In genomic region chr11:75460103-75460843, GRCm38 (mm10) we compare ENCODE assay signal across 8 mouse cellular contexts. TPM values are rescaled to one million over a fixed set of nuclear protein-coding genes. Genes with fewer than 3 reads are reported as not detected.
A peak's percentile ranks its signal among the peaks of the same experiment; 100 is the strongest.
DNase-seq lines count a peak whose midpoint lies in the region; ATAC-seq lines count a peak whose summit lies in the region.

No protein-coding gene starts in this region.

- H3K4me1 ChIP-seq in hindbrain, embryonic 15.5 days (replicated peaks): peaks cover 24% of the 10 kb centered on the region

- H3K27me3 ChIP-seq in hindbrain, embryonic 15.5 days: no peaks in the 10 kb centered on the region

- peaks cover 9% of the 10 kb centered on the region for H3K36me3 ChIP-seq in hindbrain, embryonic 15.5 days

- peak overlapping the region; percentile 94 for H3K4me2 ChIP-seq in hindbrain, embryonic 15.5 days

- WGBS in hindbrain, embryonic 15.5 days: 3% methylated on average over 19 of the region's 19 CpGs

- H3K9ac ChIP-seq in hindbrain, embryonic 15.5 days: peak overlapping the region; percentile 17

- ATAC-seq in hindbrain, embryonic 15.5 days (ENCODE audit: low FRiP score, low read depth): 0 out of 2 replicates have a peak, but pooled peaks have one; percentile 5

- peak overlapping the region; percentile 78 for H3K27ac ChIP-seq in hindbrain, embryonic 15.5 days (replicated peaks)

- no peaks in the 10 kb centered on the region for H3K9me3 ChIP-seq in hindbrain, embryonic 15.5 days

- peak overlapping the region; percentile 80 for H3K4me3 ChIP-seq in hindbrain, embryonic 15.5 days

- peak; percentile 76 for DNase-seq in T-cell, adult 2 months (ENCODE audit: low spot score)
- DNase-seq in cerebellum, postnatal 25 days: peak; percentile 87 to 92
- peak; percentile 70 to 84 for DNase-seq in frontal cortex, postnatal 25 days (ENCODE audit: low spot score in 2 of 2)
- peak; percentile 81 to 85 for DNase-seq in layer of hippocampus, postnatal 36 days
- DNase-seq in lung, postnatal 25 days (ENCODE audit: low spot score): peak; percentile 97
- peak; percentile 46 for DNase-seq in retina, adult 2 months (ENCODE audit: low read depth, low spot score)
- DNase-seq in thymus, postnatal 25 days: peak; percentile 88

RNA-seq across cellular contexts. Expression of gene Tlcd2, which starts 1.2 kb away (rescaled TPM):
- 2.8 and 3.1 TPM in 2 replicates for polyA plus RNA-seq in hindbrain, embryonic 15.5 days (2015; fragmentation: Nextera tagmentation; extraction: Ambion mirVana)
- total RNA-seq in layer of hippocampus, postnatal 36 days (2021): under 1 TPM; 0.40 to 0.85 TPM

RNA-seq across cellular contexts. Expression of gene Wdr81, which starts 5.8 kb away (rescaled TPM):
- polyA plus RNA-seq in hindbrain, embryonic 15.5 days (2015; fragmentation: Nextera tagmentation; extraction: Ambion mirVana): 7.6 and 7.9 TPM in 2 replicates
- 10 to 100 TPM; 20.6 to 22.6 TPM for total RNA-seq in layer of hippocampus, postnatal 36 days (2021)

RNA-seq across cellular contexts. Expression of gene Serpinf2, which starts 20.9 kb away (rescaled TPM):
- 0.26 TPM in 1 of 2 replicates, not detected in the other for polyA plus RNA-seq in hindbrain, embryonic 15.5 days (2015; fragmentation: Nextera tagmentation; extraction: Ambion mirVana)
- under 1 TPM; 0.40 to 0.50 TPM for total RNA-seq in layer of hippocampus, postnatal 36 days (2021)

RNA-seq across cellular contexts. Expression of gene Prpf8, which starts 26.3 kb away (rescaled TPM):
- 51.2 and 54.6 TPM in 2 replicates for polyA plus RNA-seq in hindbrain, embryonic 15.5 days (2015; fragmentation: Nextera tagmentation; extraction: Ambion mirVana)
- 100 to 1,000 TPM; 126 to 130 TPM for total RNA-seq in layer of hippocampus, postnatal 36 days (2021)

RNA-seq across cellular contexts. Expression of gene Serpinf1, which starts 37.8 kb away (rescaled TPM):
- polyA plus RNA-seq in hindbrain, embryonic 15.5 days (2015; fragmentation: Nextera tagmentation; extraction: Ambion mirVana): 42.6 and 44.6 TPM in 2 replicates
- total RNA-seq in layer of hippocampus, postnatal 36 days (2021): 10 to 100 TPM; 12.5 to 17.0 TPM

Comparison
In these comparisons a context has a peak if more than half of its experiments do, and no peak if none do; other contexts are left out.
1. Peak in every context shown above with its lines: DNase-seq, ATAC-seq, H3K4me3 ChIP-seq and H3K27ac ChIP-seq.
2. DNase-seq: peak in every context shown above with its lines; median percentile 97 in lung, postnatal 25 days; 90 in cerebellum, postnatal 25 days; 88 in thymus, postnatal 25 days; 83 in layer of hippocampus, postnatal 36 days; 77 in frontal cortex, postnatal 25 days; 76 in T-cell, adult 2 months; 46 in retina, adult 2 months.